Mouse (Mus musculus) ovary, postnatal 36 days (tissue): ENCODE measurements around the gene Dusp11.
"Not testable (repeated sequence)": the region's sequence is repeated elsewhere in the genome, so short reads cannot be mapped to it uniquely, and the experiment has no call there.

Experiments
- DNase-seq: peaks from one replicate; pipeline ENCODE4 v3.0.0; 2022; ENCODE audit warnings: low spot score, mixed read lengths

The Dusp11 gene

DNA sequence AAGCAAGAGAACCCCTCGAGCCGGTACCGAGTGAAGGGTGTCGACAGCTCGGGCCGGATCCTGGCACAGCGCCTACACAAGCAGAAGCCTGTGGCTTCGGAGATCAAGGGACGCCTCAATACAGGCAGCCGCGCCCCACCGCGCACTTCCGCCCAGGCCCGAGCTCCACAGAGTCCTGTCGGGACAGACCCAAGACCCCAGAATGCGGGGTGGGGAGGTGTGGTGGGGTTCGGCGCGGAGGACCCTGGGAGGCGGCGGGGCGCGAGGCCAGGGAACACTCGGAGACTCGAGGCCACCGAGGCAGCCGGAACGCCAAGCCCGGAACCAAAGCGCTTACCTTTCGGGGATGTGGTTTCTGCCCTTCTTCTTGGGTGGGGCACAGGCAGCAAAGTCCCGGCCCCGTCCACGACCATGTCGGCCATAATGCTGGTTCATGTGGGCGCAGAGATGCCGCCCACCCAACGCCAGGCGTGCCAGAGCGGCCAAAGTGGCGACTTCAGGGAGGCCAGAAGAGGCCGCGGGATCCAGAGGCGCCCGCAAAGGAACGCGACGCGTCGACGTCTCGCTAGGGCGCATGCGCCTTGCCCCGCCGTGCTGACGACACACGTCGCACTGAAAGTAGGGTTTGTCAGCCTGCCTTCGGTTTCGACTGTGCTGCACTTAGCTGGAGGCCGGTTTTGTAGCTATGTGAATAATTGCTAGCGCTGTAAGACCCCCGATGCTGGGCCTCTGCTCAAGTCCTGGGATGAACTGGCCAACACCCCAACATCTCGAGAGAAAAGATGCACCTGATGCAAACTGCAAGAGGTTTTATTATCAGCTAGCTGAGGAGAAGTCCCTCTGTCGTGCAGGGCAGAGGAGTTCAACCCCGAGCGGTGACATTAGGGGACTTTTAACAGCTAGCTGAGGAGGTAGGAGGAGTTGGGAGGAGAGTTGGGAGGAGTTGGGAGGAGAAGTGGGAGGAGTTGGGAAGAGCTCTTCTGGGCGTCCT, at the start of gene Dusp11:
TSS of gene Dusp11 (minus strand) at position 567 of the 991 bp plus-strand sequence.
- peak; percentile 91 for DNase-seq

DNA sequence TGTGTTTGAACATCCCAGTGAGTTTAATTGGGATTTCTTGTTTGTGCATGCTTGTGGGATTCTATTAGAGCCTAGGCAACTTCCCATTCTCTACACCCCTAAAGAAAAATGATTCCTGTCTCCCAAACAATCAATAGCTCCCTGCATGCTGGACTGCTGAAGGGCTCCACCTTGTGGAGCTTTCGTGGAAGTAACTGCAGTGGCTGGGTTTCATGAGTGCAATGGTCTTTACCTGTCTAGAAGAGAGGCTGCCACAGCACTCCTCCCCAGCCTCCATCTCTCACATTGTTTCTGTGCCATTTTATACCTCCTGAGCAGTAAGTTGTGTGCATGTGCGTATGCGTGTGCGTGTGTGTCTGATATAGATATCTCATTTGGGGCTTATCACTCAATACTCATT, 48.5 kb upstream of the Dusp11 start:
- peak; percentile 45 for DNase-seq

DNA sequence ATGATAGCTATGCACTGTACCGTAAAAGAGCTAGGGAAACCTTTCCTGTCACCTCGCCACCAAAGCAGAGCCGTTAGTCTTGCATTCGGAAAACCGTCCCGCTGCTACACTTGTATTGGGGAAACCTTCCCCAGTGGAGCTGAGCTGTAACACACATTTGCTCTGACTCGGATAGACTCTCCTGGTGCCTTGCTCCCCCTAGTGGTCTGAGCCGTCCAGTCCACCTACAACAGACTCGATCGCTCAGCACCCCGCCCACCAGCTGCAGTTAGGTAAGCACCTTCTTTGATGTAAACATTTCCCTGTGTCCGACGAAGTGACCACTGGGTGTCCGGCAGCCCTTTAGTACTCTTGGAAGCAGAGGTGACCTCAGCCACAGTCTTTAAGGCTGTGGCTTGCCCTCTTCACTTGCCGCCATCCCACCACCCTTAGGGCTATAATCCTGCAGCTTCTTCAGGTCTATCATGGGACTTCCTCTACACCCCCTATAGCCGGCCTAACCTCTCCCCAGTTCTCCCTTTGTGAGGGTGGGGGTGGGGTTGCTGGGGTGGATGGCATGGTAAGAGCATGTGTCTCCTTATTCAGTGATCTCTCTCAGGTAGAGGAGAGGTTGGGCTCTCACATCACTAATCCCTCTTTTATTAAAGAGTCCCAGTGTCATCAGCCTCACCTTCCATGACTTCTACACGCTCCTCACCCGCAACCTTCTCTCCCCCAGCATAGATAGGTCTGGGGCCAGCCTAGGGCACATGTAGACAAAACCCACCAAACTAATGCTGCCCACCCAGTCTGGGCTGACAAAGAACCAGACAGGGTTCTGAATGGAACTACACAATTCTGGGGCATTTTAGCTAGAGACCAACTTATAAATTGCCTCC, 43.0 kb upstream of the Dusp11 start:
- peak; percentile 69 for DNase-seq

DNA sequence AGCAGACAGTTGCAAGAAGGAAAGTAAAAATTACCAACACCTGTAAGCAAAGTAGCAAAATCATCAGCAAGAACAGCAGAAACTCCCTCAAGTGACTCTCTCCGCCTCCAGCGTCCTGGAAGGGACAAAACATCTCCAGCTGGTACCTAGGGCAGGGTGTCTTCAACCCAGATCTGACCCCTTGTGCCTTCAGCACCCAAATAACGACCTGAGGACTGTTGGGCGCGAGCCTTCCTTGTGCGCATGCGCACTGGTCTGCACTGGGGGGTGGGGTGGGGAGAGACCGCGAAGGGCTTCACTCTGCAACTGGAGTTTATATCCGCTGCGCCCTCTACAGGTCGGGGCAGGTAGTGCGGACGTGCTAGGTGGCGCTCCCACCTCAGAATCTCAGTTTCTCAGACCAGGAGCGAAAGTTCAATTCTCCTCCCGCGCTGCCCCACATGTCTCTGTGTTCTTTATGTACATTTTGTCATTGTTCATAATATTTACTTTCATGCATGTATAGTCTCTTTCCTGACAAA, 42.0 kb upstream of the Dusp11 start:
- DNase-seq: peak; percentile 23

DNA sequence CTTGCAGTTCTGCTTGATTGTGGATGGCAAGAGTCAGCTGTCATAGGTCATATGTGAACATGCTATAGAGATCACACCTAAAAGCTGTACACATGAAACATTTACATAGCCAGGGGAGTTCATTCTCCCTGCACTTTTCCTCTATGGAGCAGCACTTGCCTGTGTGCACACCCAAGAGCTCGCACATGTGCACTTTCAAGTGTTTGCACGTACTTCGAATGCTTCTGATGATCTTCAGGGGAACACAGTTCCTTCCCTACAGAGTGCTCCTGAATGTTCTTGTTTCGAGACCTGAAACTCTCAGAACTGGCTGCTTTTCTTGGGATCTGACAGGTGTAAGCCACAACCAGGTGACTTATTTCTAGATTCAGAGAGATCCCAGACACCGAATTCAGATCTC, 29.3 kb upstream of the Dusp11 start:
- DNase-seq: not testable (repeated sequence)

DNA sequence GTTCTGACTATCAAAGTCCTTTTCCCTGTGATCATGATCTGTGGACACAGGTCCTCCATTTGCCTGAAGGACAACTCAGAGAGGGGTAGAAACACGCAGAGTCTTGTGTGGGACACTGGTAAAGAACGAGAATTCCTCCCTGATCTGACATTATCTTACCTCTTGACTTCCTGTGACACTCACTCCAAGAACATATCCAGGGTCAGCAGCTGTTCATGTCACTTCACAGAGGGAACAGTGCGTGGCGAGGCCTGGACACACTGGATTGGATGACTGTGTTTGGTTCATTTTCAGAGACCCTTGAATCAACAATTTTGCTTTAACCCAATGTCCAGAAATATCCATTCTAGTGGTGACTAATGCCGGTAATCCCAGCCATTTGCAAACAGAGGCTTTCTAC, 28.1 kb upstream of the Dusp11 start:
- not testable (repeated sequence) for DNase-seq

DNA sequence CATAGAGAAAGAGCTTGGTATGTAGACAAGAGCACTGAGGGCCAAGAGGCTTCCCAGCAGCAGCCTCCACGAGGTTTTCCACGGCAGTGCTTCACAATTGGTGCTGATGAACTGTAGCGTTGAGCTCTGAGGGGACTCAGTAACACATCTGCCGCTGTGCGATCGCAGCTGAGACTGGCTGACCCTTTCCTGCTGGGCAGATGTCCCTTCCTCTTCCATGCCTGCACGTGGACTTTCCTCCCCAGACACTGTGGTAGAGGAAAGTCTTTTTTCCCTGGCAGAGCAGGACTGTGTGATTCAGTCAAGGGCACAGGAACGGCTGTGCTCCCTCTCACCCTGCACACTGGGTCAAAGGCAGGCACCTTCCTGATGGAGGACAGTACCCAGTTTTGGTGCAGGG, 22.9 kb upstream of the Dusp11 start:
- DNase-seq: no peak

DNA sequence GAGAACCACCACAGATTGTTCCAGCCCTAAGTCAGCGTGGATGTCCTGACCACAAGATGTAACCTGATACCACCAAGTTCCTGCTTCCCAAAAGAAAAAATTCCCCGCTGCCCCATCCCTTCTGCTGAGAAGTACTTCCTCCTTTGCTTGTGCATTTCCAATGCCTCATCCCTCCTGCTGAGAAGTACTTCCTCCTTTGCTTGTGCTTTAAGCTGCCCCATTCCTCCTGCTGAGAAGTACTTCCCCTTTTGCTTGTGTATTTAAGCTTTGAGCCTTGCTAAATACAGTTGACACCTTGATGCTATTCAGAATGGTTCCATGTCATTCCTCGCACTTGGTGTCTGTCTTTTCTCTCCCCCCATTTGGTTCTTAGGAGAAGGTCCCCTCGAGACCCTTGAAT, 17.3 kb upstream of the Dusp11 start:
- DNase-seq: not testable (repeated sequence)

DNA sequence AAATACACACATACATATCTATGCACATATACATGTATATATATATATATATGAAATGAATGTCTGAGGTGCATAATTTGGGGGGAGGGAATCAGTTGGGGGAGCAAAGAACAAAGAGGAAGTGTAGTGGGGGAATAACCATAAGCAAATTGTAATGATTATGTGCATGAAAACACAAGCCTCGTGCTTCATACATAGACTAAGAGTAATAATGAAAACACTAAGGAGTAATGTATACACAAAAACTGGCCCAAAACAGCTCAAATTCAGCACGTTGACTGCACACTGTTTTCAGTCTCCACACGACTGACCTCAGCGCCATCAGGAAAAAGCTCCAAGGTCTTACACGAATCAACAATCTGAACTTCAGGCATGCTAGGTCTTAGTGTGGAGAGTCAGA, 14.8 kb upstream of the Dusp11 start:
- no peak for DNase-seq

DNA sequence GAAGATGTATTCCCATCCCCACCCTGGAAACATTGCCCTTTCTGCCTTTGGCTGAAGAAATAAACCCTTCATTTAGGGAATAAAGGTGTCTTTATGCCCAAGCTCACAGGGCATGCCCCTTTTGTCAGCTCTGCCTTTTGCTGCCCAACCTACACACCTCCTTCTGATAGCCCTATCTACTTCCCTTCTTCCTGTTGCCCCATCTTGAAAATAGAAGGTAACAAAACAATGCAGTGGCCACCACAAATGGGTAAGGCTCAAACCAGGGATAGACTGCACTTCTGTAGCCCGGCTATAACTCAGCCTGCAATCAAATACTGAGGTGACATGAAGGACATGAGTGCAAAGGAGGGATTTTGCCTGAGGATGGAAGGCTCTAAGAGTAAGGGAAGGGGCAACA, 14.3 kb upstream of the Dusp11 start:
- no peak for DNase-seq

DNA sequence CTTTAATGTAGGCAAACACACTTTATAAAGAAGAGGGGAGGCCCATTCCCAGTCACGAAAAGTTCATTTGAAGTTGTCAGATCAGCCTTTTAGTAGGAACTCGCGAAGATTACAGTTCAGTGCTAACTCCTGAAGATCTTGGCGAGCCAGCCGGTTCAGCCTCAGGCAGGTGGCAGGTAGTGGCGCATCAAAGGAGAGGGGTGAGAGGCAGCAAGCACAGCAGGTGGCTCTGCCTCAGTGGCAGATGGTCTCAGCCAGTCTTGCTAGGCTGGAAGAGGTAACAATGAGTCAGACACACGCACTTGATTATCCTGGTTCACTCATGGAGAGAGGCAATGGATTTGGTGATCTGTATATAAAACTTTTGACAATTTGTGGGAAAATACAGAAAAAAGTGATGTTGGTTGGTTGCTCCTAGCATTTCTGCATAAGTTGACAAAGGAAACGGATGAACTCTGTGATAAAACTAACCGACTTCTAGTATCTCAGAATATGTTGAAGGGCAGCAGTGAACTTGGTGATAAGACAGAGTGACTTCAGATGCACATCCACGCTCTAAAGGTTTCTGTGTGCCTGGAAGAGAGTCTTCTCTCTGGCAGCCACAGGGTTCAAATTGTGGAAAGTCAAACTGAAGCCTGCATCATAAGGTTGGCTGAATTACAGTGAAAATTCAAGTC, 13.6 kb upstream of the Dusp11 start:
- no peak for DNase-seq

DNA sequence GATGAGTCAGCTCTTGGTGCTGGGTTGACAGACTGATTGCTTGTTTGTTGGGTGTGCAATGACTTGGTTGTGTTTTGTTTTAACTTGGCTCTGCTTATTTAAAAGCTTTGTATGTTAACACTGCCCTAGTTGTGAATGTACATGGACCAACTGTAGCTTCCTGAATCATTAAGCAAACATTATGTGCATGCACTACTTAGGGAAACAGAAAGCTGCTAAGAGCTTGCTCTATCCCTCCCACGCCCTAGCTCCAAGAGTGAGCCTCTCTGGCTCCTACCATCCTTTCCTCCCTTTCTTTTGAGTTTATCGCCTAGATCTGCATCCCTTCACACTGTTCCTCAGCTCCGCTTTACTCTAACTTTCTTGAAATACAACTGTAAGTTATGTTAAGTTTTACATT, 11.9 kb upstream of the Dusp11 start:
- DNase-seq: no peak

DNA sequence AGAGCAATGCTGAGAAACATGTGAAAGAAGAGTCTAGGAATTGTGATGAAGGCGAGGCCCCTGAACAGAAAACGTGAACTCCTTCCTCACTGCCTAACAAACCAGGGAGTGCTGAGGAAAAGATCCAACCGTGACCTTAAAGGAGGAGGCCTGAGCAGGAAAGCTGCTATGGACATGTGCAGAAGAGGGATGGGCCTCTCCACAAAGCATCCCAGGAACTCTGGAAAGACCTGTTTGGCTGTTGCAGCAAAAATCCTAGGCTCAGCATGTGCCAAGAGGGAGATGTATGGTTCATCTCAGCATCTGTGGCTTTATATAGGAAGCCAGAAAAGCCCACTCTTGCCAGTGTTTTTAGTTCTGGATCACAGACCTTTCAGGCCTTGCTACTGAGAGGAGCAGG, 11.2 kb upstream of the Dusp11 start:
- no peak for DNase-seq

DNA sequence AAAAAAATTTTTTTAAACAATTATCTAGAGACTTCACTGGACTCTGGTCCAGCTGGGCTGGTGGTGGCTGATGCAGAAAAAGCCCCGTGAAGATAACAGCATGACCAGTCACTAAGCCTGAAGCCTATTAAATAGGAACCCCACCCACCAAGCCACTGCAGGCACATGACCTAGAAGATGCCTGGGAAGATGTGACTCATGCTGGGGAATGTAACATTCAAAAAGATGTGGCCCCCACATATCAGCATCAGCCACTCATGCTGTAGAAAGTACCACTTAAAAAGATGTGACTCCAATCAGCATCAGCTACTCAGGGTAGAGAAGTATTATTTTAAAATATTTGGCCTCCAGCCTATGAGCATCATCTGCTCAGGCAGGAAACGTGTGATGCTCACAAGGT, 8.4 kb upstream of the Dusp11 start:
- no peak for DNase-seq

DNA sequence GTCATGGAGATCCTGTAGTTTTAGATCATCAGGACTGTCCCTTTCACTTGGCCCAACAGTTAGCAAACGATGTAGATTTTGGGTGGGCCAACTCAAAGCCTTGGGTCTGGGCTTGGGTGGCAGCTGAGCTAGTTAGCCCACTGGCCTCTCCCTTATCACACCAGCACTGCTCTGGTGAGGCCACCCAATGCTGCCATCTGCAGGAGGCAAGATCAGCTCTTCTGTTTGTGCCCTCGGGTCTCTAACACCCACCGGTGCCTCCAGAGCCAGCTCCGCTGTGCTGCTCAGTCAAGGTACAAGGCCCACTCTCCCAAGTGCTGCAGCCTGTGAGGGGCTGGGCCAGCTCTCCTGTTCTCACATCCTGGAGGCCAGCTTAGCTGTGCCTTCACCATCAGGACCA, 5.2 kb upstream of the Dusp11 start:
- DNase-seq: no peak

DNA sequence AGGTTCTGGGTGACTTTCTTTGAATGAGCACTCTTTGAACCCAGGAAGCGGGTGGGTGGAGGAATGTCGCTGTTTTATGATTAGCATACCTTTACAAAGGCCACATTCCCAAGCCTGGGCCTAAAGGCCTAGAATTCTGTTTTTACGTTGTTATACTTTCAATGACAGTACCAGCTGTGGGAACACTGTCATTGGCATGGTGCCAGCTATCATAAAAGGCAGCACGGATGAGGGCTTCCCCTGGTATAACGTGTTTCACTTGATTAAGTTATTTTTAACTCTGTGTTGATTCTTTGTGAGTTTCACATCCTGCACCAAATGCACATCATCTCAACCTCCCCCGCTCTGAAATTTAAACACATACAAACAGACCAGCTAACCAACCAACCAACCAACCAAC, 4.6 kb upstream of the Dusp11 start:
- not testable (repeated sequence) for DNase-seq

DNA sequence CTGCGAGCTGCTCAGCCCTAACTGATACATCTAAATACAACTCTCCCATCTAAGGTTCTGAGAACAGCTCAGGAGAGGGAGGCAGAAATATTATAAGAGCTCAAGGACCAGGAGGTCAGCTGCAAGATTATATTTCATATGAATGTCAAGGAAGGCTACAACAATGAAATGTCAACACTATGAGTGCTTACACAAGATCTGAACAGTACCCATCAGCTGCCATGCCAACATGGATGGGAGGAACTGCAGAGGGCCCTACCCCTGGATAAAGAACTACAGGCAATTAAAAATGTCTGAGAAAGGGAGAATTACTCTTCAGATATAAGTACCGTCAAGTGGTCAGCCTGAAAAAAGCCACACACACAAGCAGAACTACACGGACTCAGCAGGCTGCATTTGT, 3.9 kb downstream of the Dusp11 start:
- DNase-seq: no peak

DNA sequence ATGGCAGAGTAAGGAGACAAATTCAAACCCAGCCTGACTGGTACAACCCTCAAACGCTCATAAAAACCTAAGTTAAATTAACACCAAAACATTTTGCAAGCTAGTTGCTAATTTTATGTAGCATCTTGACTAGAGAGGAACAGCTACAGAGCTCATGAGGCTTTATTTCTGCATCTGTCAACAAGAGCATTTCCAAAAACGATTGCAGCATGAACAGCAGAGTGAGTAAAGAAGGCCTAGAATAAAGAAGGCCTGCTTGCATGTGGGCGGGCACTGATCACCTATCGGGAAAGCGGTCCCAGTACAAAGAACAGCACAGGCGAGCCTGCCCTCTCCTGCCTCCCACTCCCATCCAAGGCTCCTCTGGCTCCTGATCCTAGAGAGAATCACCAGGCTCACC, 12.9 kb downstream of the Dusp11 start:
- no peak for DNase-seq

DNA sequence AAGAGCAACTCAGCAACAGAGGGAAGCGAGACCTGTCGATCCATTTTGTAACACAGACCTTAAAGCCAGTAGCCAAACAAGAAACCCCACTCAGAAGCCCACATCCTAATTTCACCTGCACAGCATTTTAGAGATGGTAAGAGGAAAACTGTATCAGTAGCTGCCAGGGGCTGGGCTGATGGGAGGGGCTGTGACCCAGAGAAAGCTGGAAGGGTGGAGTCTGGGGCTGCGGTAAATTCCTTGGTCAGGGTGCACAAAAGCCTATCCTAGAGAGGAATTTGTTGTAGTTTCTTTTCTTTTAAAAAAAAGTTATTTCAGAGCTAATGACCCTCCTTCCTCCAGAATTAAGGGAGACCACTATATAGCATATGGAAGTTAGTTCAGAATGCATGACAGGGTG, 19.0 kb downstream of the Dusp11 start:
- DNase-seq: no peak

DNA sequence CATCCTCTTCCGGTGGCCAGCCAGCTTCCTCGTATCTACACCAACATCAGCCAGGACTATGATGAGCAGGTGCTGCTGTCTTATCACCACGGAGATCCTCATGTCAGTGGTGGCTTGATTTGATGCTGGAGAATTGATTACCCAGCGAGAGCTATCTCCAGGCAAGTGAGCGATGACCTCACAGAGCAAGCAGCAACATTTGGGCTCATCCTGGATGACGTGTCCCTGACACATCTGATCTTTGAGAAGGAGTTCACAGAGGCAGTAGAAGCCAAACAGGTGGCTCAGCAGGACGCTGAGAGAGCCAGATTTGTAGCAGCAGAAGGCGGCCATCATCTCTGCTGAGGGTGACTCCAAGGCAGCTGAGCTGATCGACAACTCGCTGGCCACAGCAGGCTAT, 22.8 kb downstream of the Dusp11 start:
- DNase-seq: no peak

DNA sequence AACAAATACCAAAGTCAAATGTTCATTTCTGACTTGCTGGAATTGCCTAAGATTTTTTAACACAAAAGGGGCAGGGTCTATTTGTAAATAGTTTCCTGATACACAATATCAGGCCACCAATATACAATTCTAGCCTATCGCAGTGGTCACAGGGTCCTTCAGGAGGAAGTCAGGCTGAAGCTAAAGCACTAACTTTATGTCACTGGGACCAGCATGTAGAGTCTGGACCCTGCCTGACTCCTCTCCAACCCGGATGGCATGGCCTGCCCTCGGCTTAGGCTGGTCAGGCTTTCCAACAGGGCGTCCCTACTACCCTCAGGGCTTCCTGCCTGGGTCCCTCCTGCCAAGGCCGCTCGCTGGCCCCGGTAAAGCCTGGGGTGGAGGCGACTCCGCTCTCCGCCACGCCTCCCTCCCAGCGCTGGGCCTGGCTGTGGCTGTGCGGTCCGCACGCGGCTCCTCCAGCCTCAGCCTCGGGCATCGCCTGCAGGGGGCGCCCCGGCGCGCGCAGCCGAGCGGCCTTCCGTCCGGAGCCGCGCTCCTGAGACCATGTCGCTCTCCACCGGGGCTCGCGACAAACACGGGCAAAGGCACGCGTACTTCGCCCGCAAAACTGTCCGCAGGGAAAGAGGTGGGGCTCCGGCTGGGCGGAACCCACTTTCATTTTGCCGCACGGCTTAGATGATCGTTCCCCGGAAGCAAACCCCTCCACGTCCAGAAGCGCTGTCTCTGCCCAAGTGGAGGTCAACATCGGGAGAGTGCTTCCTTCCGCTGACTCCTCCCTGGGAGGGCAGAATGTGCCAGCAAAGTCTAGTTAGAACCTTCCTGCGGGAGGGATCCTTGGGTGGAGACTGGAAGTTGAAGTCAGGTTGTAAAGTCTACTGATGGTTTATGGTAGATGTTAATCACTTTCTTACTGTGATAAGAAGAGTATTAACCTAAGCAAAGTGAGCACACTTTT, 24.7 kb downstream of the Dusp11 start:
- DNase-seq: peak; percentile 89
